Mouse (Mus musculus) right cerebral cortex, postnatal 25 days (tissue): ENCODE measurements around the gene Arl5c.

Experiments used
- DNase-seq: peaks from one replicate; pipeline ENCODE4 v3.0.0; 2022

Gene Arl5c

DNA sequence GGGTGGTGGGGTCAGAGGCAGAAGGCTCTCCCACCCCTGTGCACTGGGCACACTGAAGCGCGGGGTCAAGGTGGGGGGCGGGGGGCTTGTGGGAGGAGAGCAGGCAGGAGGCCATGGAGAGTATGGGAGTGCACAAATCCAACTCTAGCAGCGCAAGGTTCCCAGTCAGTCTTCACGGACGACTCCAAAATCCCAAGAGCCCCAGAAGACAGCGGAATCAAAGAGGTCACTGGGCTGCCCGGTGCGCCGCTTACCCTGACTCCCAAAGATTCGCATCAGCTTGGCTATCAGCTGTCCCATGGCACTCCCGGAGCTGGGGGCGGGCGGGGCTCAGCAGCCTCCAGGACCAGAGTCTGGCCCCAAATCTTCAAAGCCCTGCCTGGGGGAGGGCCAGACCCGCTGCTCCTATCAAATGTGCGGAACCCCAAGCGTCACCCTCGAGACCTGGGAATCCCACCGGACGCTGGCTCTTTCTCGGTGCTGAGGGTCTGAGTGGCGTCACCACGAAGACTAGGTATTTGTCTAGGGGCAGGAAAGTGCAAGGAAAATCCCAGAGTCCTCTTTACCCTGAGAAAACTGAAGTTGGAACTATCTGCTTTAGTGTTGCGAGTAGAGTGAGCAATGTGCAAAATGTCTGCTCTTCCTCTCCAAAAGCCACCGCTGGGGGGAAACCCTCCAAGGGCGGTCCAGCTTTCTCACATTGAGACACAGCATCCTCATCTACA, at the start of gene Arl5c:
Arl5c (minus strand) TSS at position 618 of the 725 bp plus-strand sequence.
- DNase-seq: peak; percentile 28

- DNase-seq: no peak
Measured at GRCm38 (mm10) chr11:98045596-98045995, 49.6 kb upstream of the Arl5c start.

- no peak for DNase-seq
Measured at GRCm38 (mm10) chr11:98044074-98044473, 48.1 kb upstream of the Arl5c start.

DNA sequence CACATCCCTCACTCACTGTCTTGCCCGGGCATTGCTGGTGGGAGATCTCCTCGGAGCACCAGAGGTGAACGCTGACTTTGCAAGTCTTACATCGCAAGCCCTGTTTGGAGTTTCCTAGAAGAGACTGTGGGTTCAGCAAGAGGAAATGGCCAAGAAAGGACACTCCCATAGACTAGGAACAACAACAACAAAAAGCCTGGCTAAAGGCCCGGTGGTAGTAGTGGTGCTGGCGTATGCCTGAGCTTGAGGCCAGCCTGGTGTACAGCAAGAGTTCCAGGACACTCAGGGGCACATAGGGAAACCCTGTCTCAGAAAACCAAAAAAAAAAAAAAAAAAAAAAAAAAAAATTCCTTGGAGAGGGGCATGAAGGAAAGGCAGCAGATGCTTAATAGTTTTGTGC, 46.8 kb upstream of the Arl5c start:
- DNase-seq: no peak

DNA sequence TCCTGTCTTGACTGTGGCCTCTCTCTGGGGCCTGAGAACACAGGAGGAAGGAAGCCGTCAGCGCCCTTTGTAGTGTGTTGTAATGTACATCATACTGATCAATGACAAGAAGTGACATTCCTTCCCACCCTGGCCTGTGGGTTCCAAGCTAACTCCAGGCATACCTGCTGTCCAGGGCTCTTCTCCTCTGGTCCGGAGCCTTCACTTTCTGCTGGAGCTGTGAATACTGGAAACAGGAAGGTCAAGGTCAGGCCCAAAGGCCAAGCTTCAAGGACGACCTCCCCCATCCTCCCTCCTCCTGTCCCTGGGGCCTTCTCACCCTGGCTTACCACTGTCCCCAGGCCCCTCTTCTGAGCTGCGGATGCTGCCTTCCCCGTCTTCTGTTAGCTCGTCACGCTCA, 45.0 kb upstream of the Arl5c start:
- no peak for DNase-seq

DNA sequence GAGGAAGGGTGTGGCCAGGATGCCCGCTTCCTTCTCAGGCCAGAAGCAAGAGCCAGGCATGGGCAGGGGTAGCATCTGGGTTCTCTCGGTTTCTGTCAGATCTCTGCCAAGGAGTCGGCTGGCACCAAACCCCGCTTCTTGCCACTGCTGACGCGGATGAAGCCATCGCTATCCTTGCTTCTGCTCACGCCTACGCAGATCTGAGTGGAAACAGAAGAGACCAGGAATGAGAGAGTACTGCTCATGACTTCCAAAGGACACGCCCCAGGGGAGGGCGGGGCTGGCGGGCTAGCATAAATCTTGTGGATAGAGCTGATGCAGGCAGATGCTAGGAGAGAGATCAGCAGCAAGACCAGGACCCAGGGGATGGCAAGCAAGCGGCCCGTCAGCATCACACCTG, 41.9 kb upstream of the Arl5c start:
- DNase-seq: peak; percentile 59

DNA sequence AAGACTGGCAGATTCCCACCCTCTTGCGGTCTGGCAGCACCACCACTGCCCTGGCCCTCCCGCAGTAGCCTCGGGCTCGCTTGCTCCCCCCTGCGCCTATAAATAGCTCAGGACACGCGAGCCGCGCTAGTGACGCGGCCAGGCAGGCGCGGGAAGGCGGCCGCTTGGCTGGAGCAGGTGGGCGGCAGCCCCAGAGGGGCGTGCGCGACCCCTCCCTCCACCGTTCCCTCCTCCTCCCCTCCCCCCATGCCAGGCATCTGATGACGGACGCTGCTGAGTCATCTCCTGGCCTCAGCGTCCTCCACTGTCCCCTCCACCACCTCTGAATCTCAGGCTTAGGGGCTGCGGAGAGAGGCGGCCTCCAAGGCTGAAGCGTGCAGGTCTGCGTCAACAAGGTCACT, 40.0 kb upstream of the Arl5c start:
- peak; percentile 72 for DNase-seq

- no peak for DNase-seq
Measured at GRCm38 (mm10) chr11:98034840-98035239, 38.9 kb upstream of the Arl5c start.

- DNase-seq: no peak
Measured at GRCm38 (mm10) chr11:98034061-98034460, 38.1 kb upstream of the Arl5c start.

DNA sequence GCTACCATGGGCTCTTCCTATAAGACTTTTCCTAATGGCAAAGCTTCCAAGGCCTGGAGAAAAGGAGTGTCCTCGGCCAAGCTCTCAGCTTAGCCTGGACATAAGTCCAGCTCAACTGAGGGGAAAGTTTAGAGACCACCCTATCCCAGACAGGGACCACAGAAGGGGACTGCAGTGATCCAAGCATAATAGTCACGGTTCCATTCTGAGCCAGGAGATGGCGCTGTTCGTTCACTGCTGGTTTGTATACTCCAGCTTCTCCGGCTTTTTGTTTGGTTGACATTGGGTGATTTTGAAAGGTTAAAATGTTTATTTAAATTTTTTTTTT, 35.4 kb upstream of the Arl5c start:
- peak; percentile 62 for DNase-seq

GRCm38 (mm10) chr11:98030701-98031442, 34.9 kb upstream of the Arl5c start:
- DNase-seq: no peak

GRCm38 (mm10) chr11:98027785-98028184, 31.8 kb upstream of the Arl5c start:
- no peak for DNase-seq

DNA sequence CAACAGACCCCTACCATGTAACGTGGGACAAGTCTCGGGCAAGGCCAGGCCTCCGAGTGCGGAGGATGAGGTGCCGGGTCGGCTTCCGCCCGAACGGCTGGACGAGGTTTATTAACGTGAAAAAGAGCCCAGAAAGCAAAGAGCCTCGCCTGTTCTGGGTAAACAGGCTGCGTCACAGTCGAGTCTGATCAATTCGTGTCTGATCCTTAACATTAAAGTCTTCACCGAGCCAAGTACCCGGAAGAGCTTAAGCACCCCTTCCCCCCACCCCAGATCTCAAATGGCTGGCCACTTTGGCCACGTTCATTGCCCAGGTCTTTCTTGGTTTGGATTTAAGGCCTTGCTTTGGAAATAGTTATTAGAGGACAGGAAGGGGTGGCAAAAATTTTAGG, 31.3 kb upstream of the Arl5c start:
- no peak for DNase-seq

DNA sequence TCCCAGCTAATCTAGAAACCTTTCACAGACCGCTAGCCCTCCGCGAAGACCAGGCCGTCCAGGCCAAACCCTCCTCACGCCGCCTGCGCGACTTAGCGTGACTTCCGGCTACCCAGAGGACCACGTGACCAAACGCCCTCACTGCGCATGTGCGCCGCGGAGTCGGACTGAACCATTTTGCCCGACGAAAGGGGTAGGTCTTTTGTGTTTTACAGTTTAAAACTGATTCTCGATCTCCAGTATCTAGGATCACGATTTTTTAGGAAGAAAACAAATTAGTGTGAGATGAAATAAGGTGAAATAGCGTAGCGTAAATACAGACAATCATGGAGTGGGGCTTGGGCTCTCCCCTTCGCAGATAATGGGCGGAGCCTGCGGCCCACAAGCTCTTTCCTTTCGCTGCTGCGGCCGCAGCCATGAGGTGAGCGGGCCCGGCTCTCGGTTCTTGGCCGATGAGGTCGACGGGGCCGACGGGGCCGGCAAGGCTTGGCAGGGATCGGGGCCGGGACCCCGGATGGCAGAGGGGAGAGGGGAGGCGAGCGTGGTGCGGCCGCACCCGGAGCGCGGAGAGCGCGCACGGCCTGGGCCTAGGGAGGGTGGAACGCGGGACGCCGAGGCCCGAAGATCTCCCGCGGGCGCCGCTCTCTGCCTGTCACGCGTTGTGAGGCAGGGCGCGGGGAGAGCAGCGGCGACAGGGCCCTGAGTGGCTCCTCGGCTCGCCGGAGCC, 30.8 kb upstream of the Arl5c start, which contains the start of gene Rpl19:
Rpl19 (plus strand) TSS at position 141 of the 727 bp plus-strand sequence.
- peak; percentile 91 for DNase-seq

- no peak for DNase-seq
Measured at GRCm38 (mm10) chr11:98026248-98026569, 30.2 kb upstream of the Arl5c start.

DNA sequence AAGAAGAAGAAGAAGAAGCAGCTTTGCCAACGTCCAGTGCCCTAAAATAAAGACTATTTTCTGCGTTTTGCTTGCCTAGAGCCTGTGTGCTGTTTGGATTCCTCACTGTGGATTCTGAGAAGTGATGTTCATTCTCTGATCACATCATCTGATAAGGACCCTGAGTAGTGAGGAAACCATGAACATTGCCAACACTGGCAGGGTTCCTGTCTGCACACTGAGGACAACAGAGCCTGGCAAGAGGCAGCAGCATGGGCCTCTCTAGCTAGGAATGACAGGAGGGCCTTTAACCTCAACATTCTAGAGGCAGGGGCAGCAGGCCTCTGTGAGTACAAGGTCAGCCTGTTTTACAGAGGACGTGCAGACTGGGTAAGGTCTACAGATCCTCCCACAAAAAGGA, 28.5 kb upstream of the Arl5c start:
- DNase-seq: no peak

- DNase-seq: peak; percentile 74
Measured at GRCm38 (mm10) chr11:98022555-98023371, 26.8 kb upstream of the Arl5c start, which contains the start of gene Cacnb1. Gene Cacnb1 (minus strand): TSS chr11:98023034.

DNA sequence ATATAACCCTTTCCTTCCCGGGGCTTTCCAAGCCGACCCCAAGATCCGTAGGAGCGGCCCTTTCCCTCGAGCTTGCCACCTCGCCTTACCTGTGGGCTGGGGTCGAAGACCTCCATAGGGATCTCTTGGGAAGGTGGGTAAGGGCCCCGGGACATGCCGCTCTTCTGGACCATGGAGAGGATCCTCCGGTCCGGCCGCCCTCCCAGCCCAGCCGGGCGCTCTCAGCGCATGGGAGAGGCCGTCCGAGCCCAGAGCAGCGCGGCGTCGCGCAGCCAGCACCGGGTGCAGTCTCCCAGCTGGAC, 26.2 kb upstream of the Arl5c start:
- no peak for DNase-seq

GRCm38 (mm10) chr11:98021565-98022252, 25.7 kb upstream of the Arl5c start:
- peak; percentile 62 for DNase-seq

- no peak for DNase-seq
Measured at GRCm38 (mm10) chr11:98021118-98021517, 25.1 kb upstream of the Arl5c start.

DNA sequence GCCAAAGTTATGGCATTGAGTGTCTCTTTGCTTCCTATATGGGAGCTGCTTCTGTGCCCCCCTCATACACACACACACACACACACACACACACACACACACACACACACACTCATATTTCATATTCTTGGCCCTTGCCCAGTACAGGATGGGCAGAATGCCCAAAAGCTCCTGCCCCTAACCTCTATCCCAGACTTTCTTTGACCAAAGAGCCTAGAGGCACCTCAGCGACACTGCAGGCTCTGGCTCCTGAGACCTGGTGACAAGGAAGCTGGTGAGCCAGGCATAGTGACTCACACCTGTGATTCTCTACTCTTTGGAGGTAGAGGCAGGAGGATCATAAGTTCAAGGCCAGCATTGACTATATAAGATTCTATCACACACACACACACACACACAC, 24.7 kb upstream of the Arl5c start:
- DNase-seq: no peak

DNA sequence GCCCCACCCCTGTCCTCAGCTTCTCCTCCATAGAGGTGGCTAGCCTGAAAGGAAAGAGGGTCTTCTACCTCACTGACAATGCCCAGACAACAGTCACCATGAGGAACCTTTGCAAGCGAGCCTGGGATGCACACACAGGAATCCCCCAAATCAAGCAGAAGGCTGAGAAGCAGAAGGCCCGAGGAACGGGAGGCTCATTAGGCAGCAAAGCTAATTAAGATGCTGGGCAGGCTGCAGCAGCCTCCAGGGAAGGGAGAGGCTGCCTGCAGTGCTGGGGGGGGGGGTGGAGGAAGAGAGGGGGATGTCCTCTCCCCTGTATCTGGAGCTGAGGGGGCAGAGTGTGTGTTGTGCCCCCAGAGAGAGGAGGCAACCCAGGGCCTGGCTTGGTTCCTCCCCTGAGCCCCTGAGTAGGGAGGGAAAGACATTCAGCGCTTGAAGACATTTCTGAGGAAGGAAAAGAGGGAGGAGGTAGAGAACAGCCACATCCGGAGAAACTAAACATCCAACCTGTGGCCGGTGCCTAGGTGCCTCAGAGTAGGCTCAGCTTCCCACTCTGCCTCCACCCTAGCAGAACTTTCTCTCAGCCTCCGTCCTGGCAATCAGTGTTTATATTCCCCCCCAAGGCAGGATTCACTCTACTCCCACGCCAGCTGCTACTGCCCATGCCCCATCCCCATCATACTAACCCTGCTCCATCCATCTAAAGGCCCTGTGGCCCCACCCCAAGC, 24.1 kb upstream of the Arl5c start:
- no peak for DNase-seq
